Mouse (Mus musculus): Measurements from ENCODE around the gene Ednra.

The Ednra gene

DNA sequence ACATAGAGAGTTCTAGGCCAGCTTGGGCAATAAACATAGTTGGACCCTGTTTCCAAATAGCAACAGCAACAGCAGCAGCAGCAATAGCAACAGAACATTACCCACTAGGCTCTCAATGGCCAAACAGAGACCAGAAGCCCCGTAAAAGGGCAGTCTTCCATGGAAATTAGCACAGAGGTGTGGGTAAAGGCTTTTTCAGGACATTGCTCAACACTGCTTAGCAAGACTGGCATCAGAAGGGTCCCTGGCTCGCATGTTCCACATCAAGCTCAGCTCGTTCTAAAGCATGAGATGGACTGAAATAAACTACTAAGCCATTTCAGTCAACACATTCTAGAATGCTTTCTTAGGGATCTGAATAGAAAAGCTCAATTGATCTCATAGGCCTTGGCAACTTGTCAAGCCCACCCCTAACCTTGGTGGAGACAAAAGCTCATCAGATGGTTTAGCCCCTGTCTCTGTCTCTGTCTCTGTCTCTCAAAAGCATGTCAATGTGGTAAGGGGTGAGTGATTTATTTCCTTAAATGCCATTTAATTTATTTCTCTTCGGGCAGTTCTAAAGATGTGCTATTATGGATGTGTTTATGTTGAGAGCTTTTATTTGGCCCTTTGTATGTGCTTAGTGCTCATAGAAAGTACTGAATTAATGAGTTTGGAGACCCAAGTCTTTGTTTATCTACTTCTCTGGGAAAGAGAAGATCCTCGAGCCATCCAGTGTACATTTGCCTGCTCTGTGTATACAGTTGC is 84.0 kb downstream of the Ednra start:
- no peak for DNase-seq (ENCODE audit: low spot score)

GRCm38 (mm10) chr8:77637593-77637992 is 86.7 kb downstream of the Ednra start:
- DNase-seq (ENCODE audit: low spot score), result no peak

DNA sequence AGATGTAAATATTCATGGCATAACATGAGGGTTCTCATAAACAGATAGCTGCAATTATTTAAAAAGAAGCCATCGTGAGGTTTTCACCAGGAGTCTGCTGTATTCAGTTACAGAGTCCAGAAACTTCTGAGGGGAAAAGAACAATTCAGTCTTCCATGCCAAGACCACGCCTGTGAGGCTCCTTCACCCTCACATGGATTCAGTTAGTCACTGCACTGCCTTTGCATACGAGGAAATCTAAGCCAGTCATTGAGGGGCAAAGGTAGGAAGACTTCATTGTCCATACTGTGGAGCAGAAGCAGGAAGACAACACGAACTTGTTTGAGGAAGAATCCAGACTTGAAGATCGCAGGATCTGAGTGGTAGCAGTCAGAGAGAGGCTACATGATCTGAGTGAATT is 90.2 kb downstream of the Ednra start:
- no peak for DNase-seq (ENCODE audit: low spot score)

- no peak for DNase-seq (ENCODE audit: low spot score)
Observed at GRCm38 (mm10) chr8:77633211-77633610, 91.1 kb downstream of the Ednra start.

GRCm38 (mm10) chr8:77630691-77631090 is 93.6 kb downstream of the Ednra start:
- DNase-seq (ENCODE audit: low spot score), result no peak

- peak; percentile 47 for DNase-seq (ENCODE audit: low spot score)
Observed at GRCm38 (mm10) chr8:77629858-77630537, 94.3 kb downstream of the Ednra start.

DNA sequence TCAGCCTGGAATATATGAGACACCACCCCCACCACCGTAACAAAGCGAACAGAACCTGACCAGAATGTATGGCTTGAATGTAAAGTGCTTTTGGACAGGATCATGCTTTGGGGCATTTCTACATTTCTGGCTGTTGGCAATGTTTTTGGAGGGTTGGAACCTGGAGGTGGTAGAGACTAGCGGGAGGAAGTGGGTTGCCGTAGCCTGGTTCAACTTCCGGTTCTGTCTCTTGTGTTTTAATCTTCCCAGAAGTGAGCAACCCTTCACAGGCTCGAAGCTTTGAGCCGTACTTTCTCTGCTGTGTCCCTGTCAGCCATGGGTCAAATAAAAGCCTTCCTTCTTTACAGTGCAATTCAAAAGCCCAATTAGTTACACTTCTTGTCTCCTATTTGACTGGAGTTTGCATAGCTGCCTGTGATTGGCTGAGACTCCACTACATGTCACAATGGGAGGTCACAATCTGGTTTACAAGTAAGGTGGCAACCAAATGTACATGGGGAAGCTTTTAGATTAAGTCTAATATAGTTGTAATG is 100.5 kb downstream of the Ednra start:
- DNase-seq (ENCODE audit: low spot score), result no peak

DNA sequence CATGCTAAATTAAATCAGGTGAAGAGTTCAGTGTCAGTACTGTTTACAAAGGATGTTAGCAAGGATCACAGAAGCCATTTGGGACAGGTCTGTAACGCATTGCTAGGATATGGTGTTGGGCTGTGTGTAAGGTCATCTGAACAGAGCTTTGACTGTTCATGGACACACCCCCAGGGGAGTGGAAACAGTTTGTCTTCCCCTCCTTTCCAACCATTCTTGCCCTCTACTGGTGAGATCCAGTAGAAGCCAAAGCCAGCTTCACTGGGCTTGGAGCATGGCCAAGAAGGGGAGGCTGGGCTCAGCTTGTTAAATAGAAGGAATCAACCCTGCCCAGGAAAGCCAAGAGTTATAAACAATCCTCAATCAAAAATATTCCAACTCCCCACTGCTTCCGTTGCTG is 106.3 kb downstream of the Ednra start:
- no peak for DNase-seq (ENCODE audit: low spot score)
